Mouse (Mus musculus) heart, embryonic 10.5 days (tissue): ENCODE measurements around the gene Mrpl34. TPM values are rescaled to one million over a fixed set of nuclear protein-coding genes. Genes with fewer than 3 reads are reported as not detected.

ENCODE experiments used
- DNase-seq: peaks from one replicate; pipeline ENCODE4 v3.0.0-alpha.2; 2017; ENCODE audit warnings: low spot score
- H3K27ac ChIP-seq: fragments of 300-500 bp; sonication (generic); 2 replicates; pipeline ENCODE4 v1.5.1; 2016; ENCODE audit warnings: mild to moderate bottlenecking
- H3K27me3 ChIP-seq: fragments of 300-500 bp; sonication (generic); 2 replicates; pipeline ENCODE4 v1.6.1; 2016; ENCODE audit warnings: mild to moderate bottlenecking; ENCODE audit not compliant: poor library complexity, insufficient read depth, severe bottlenecking
- H3K36me3 ChIP-seq: fragments of 300-500 bp; sonication (generic); 2 replicates; pipeline ENCODE4 v1.6.1; 2016; ENCODE audit warnings: mild to moderate bottlenecking, moderate library complexity
- H3K4me1 ChIP-seq: fragments of 300-500 bp; sonication (generic); 2 replicates; pipeline ENCODE4 v1.6.1; 2016; ENCODE audit warnings: mild to moderate bottlenecking
- H3K4me3 ChIP-seq: fragments of 300-500 bp; sonication (generic); 2 replicates; pipeline ENCODE4 v1.5.1; 2016; ENCODE audit warnings: mild to moderate bottlenecking, moderate library complexity
- H3K9me3 ChIP-seq: fragments of 300-500 bp; sonication (generic); 2 replicates; pipeline ENCODE4 v1.6.1; 2016; ENCODE audit warnings: mild to moderate bottlenecking, moderate library complexity
- WGBS: fragments of 180-500 bp; shearing (Covaris S2); methylation state at CpG from one replicate; pipeline ENCODE4 v1.1.7; 2016; 5-methylcytosine and 5-hydroxymethylcytosine counted together
- polyA plus RNA-seq: library from polyadenylated mRNA; unstranded; fragments of >200 nt; fragmentation: Nextera tagmentation; extraction: Ambion mirVana; gene quantifications from 2 replicates; pipeline ENCODE4 v1.2.1, GENCODE M21; 2016

Gene Mrpl34
- polyA plus RNA-seq, 1 experiment from 2014 or later: 172 TPM

DNA sequence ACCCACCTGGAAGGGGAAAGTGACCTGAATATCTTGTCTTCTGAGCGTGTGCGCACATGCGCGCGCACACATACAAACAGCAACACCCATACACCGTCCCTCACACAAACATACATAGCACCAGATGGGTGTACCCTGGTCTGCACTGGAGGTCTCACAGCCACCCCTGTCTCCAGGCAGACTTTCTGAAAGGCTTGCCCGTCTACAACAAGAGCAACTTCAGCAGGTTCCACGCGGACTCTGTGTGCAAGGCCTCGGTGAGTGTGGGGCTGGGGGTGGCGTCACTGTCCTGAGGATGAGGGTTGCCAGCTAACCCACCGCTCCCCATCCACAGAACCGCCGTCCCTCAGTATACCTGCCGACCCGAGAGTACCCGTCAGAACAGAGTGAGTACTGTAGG, 7.1 kb downstream of the Mrpl34 start:
- Histone ChIP-seq H3K4me3 (no peak overlapping the region), H3K36me3 (peaks cover 53% of the 10 kb centered on the region), H3K27ac (no peak overlapping the region), H3K9me3 (no peaks in the 10 kb centered on the region), H3K27me3 (no peaks in the 10 kb centered on the region), H3K4me1 (peaks cover 33% of the 10 kb centered on the region)
- WGBS: 93% methylated on average over 17 of the region's 17 CpGs
- DNase-seq: no peak

DNA sequence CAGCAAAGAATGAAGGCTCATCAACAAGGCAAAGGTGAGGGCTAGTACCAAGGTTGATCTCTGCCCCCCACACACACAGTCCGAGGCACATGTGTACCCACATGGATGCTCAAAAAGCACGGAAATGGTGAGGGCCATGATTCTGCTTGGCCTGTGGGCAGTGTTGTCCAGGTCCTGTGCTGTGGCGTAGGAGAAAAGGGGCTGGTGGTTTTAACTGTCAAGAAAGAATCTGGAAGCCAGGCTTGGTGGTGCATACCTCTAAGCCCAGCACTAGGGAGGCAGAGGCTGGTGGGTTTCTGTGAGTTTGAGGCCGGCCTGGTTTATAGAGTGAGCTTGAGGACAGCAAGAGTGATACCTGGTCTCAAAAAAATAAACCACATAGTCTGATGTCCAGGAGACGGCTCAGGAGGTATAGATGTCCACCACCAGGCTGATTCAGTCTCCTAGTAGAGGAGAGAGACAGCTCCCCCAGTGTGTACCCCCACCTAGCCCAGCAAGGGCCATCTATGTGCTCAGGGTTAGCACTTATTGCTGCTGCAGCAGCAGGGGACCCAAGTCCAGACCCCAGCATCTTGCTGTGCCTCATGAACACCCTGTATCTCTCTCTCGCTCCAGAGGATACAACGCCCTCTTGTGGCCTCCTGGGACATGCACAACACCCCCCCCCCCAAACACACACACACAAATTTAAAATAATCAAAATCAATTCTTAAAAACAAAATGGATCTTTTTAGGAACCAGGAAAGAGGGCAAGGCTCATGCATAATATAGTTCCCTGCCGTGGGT, 8.0 kb downstream of the Mrpl34 start:
- 87% methylated on average over 8 of the region's 8 CpGs for WGBS
- Histone ChIP-seq H3K4me3 (no peak overlapping the region), H3K9me3 (no peaks in the 10 kb centered on the region), H3K27ac (no peak overlapping the region), H3K4me1 (peaks cover 41% of the 10 kb centered on the region), H3K36me3 (peaks cover 53% of the 10 kb centered on the region), H3K27me3 (0 out of 2 replicates have a peak, but pooled peaks cover 5% of the 10 kb centered on the region)
- no peak for DNase-seq

DNA sequence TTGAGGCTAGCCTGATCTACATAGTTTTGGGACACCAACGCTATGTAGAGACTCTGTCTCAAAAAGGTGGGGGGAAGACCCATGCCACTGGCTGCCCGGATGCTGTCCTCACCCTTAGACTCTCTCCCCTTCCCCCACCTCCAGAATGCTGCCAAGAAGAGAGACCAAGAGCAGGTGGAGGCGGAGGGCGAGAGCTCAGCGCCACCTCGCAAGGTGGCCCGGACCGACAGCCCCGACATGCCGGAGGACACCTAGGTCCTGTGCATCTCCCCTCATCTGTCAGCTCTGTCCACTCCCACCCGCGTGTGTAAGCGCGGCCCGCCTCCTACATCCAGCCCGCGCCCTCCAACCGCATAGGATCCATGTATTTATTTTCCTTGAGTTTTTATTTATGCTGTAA, 9.6 kb downstream of the Mrpl34 start:
- peaks cover 64% of the 10 kb centered on the region for H3K36me3 ChIP-seq
- no peak overlapping the region for H3K27ac ChIP-seq
- no peak overlapping the region for H3K4me3 ChIP-seq
- peaks cover 17% of the 10 kb centered on the region for H3K27me3 ChIP-seq
- peaks cover 40% of the 10 kb centered on the region for H3K4me1 ChIP-seq
- H3K9me3 ChIP-seq: no peaks in the 10 kb centered on the region
- WGBS: 96% methylated on average over 18 of the region's 18 CpGs
- DNase-seq: no peak

DNA sequence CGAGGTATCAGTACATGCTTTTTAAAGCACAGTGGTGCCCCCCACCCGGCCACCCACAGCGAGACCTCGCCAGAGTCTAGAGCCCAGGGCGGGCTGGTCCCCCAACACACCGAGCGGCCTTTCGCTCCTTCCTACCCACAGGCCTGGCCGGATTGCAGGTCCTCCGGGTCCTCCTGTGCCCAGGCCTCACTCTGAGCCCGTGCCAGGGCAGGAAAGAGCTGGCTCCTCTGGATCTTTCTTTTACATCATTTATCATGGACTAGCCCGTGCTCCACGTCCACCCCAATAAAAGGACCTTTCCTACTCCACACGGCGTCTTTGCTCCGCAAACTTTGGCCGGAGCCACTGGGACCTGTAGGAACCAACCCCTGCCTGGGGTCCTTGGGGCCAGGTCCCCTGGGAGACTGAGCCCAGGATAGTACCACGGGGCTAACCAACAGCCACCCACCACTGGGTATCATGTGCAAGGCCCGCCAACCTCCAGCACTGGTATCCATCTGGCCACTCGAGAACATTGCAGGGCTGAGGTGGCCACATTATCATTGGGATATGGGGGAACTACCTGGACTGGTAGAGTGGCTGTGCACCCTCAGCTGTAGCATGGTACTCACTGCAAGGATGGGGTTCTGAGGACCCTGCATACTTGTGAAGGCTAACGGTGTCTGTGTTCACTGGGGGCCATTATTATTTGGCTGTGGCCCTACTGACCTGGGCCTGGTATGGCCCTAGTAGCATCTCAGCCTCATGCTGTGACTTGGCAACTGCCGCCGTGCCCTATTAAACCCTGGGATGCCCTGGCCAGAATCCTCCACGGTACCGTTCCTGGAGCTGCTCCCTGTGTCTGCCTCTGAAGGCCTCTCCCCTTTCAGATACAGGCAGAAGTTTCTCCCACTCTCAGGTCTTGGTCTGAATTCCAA, 10.3 kb downstream of the Mrpl34 start:
- DNase-seq: no peak
- no peaks in the 10 kb centered on the region for H3K9me3 ChIP-seq
- peaks cover 33% of the 10 kb centered on the region for H3K4me1 ChIP-seq
- H3K36me3 ChIP-seq: peaks cover 64% of the 10 kb centered on the region
- H3K27me3 ChIP-seq: peaks cover 22% of the 10 kb centered on the region
- WGBS: 91% methylated on average over 25 of the region's 25 CpGs
- H3K27ac ChIP-seq: 0 out of 2 replicates have a peak overlapping the region, but pooled peaks have one; percentile 29
- H3K4me3 ChIP-seq: peak overlapping the region; percentile 74

DNA sequence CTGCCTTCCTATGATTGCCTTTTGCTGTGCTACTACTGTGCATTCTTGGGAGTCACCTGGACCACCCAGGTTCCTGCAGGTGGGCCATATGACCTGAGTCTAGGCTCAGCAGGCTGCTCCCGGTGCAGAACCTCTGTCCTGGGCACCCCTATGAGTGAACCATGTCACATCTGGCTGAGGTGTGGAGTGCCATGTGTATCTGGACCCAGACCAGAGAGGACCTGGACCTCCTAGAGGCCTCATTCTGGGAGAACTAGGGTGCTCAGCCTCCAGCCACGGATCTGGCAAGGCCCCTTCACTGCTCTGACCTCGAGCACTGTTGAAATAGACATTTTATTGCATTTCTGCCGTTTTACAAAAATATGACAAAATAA, 10.9 kb downstream of the Mrpl34 start:
- H3K36me3 ChIP-seq: peaks cover 65% of the 10 kb centered on the region
- no peaks in the 10 kb centered on the region for H3K9me3 ChIP-seq
- peak overlapping the region; percentile 90; the same call in 1 of the 2 replicates for H3K27ac ChIP-seq
- peaks cover 28% of the 10 kb centered on the region for H3K4me1 ChIP-seq
- peaks cover 29% of the 10 kb centered on the region for H3K27me3 ChIP-seq
- DNase-seq: no peak
- peak overlapping the region; percentile 74 for H3K4me3 ChIP-seq
- 26% methylated on average over 4 of the region's 4 CpGs for WGBS

DNA sequence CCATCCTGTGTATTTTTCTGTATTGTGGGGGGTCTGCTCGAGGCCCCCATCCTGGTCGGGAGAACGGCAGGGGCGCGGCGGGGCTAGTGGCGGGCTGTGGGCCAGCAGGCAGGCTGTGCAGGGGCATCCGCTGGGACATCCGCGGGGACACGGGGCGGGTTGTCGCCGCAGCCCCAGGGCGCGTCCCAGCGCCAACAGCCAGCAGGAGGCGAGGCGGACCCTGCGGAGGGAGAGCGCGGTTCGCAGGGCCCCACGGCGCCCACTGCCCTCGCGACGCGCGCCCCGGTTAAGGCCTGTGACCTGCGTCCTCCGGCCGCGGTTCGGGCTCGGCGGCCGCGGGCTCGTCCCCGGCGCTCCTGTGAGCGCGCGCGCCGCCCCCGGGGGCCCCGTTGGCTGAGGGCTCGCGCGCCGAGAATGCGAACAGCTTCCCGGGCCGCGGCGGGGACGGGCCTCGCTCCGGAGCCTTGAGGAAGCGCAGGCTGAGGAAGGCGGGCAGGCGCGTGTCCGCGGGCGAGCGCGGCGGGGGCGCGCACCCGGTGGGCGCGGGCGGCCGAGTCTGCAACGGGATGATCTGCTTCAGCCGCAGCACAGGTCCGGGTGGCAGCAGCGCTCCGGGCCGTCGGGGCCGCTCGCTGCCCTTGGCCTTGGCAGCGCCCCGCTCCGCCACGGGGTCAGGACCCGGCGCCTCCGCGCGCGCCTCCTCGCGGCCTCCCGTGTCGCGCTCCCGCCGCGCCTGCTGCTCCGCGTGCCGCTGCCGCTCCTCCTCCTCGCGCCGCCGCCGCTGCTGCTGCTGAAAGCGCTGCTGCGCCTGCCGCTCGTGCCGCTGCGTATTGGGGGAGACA, 11.6 kb downstream of the Mrpl34 start:
- Histone ChIP-seq H3K27me3 (peaks cover 35% of the 10 kb centered on the region), H3K36me3 (peaks cover 62% of the 10 kb centered on the region), H3K4me1 (peaks cover 30% of the 10 kb centered on the region), H3K9me3 (no peaks in the 10 kb centered on the region), H3K4me3 (peak overlapping the region; percentile 74), H3K27ac (peak overlapping the region; percentile 90)
- DNase-seq: no peak
- WGBS: under 1% methylated on average over 92 of the region's 121 CpGs

DNA sequence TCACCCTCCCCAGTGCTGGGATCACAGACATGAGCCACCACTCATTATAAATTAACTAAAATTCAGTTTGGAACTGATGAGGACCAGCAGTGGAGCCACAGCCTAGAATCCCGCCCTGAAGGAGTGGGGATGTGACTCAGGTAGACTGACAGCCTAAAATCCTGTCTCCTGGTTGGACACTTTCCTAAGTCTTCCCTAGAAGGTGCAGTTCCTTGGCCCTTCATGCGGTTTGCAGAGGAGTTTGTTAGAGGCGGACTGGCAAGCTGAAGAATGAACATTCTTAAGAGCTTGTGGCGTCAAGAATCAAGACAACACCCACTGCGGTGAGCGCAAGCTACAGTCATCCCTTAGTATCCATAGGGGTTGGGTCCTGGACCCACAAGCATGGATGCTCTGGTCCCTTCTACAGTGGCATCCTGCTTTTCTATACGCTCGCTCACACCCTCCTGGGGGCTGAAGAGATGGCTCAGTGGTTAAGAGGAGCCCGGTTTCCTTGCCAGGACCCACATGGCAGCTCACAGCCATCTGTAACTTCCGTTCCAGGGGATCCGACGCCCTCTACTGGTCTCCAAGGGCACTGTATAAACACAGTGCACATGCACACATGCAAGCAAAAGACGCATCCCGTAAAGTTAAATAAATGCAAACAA, 12.6 kb downstream of the Mrpl34 start:
- Histone ChIP-seq H3K36me3 (peaks cover 57% of the 10 kb centered on the region), H3K27me3 (peaks cover 45% of the 10 kb centered on the region), H3K27ac (peak overlapping the region; percentile 90; the same call in 1 of the 2 replicates), H3K4me1 (peaks cover 30% of the 10 kb centered on the region), H3K9me3 (no peaks in the 10 kb centered on the region), H3K4me3 (peak overlapping the region; percentile 74)
- no peak for DNase-seq
- 37% methylated on average over 14 of the region's 14 CpGs for WGBS

DNA sequence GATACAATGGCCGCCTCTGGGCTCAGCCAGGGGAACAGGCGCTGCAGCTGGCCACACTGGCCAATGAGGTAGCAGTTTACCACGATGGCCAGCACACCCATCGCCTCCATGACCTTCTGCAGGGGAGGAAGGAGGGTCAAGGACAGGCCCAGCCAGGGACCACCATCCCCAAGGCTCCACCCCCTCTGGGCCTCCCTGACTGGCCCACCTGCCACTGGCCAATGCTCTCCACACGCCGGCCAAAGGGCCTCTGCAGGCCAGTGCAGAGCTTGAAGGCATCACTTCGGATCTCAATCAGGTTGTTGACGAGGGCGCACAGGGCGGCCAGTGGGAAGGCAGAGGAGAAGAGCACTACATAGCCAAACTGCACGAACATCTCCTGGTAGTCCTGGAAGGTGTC, 14.2 kb downstream of the Mrpl34 start:
- Histone ChIP-seq H3K27me3 (peaks cover 57% of the 10 kb centered on the region), H3K9me3 (no peaks in the 10 kb centered on the region), H3K36me3 (peaks cover 42% of the 10 kb centered on the region), H3K4me1 (peaks cover 30% of the 10 kb centered on the region), H3K4me3 (no peak overlapping the region), H3K27ac (no peak overlapping the region)
- 83% methylated on average over 11 of the region's 11 CpGs for WGBS
- no peak for DNase-seq

DNA sequence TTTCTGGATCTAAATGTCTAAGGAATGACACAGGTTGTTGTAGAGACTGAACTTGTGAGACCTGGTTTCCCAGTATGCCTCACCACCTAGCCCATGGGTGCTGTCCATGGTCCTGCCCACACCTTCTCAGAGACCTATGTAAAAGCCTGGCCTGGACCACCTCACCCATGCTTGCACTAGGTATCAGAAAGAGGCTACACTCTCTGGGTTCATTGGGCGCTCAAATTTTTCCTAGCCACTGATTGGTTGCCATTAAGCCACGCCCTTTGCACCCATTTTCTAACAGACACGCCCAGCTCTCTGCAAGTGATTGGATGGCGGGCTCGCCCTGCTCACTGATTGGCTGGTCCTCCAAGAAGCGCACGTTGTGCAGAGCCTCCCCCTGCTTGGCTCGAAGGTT, 19.2 kb downstream of the Mrpl34 start:
- Histone ChIP-seq H3K27me3 (peaks cover 54% of the 10 kb centered on the region), H3K36me3 (peaks cover 18% of the 10 kb centered on the region), H3K9me3 (no peaks in the 10 kb centered on the region), H3K4me3 (no peak overlapping the region), H3K27ac (no peak overlapping the region), H3K4me1 (peaks cover 30% of the 10 kb centered on the region)
- DNase-seq: no peak
- 35% methylated on average over 8 of the region's 8 CpGs for WGBS

DNA sequence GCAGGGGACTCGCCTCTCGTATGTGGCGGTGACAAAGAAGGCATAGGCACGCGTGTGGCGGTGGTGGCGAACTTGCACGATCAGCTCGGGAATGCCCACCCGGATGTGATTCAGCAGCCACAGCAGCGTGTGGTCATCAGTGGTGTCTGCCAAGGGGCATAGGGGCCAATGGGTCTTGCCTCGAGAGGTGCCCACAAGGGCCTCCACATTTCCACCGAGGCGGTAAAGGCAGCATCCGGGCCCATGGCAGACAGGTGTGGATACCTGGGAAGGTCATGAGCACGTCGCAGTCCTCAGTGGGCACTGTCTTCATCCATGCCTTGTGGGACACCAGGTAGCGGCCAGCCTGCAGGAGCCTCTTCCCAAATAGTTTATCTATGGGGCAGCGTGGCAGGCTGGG, 20.0 kb downstream of the Mrpl34 start:
- Histone ChIP-seq H3K4me3 (peak overlapping the region; percentile 75; the same call in 1 of the 2 replicates), H3K27ac (no peak overlapping the region), H3K9me3 (no peaks in the 10 kb centered on the region), H3K27me3 (peaks cover 48% of the 10 kb centered on the region), H3K4me1 (peaks cover 38% of the 10 kb centered on the region), H3K36me3 (peaks cover 14% of the 10 kb centered on the region)
- WGBS: 85% methylated on average over 19 of the region's 19 CpGs
- no peak for DNase-seq

DNA sequence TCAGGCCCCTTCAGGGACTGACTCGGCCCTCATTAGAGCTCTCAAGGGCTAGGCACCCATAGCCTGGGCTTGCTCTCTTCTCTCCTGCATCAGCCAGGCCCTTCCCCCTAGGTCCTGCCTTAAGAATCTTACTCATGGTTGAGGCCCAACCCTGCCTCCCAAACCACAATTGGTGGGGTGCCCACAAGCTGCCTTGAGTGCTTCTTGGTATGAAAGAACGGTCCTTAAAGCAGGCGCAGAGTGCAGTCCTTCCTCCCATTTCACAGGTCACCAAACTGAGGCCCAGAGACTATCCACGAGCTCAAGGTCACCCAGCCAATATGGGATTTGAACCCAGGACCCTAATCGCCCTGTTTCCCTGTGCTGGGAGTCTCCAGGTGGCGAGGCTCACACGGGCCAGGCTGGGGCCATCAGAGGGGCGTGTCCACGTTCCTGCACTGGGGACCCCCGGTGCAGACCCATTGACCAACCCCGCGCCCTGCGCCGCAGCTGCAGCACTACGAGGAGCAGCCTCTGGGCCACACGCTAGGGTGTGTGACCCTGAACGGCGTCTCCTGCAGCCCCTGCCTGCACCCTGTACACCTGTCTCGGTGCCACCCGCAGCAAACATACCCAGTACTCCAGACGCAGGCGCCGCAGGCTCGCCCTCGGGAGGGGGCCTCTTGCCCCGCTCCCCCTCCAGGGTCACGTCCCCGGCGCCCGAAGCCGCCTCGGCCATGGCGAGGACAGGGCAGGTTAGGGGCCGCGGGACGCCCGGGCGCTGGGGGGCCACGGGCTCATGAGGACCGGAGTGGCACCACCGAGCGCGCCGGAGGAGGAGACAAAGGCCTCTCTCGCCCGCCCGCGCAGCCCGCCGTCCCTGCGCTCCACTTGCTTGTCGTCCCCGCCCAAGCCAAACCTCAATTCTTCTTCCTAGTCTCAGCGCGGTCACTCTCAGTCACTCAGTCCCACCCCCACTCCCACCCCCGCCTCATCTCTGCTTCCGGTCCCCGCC, 20.7 kb downstream of the Mrpl34 start, which contains the start of gene Ano8:
Gene Ano8 (minus strand): TSS at position 822 of the 994 bp plus-strand sequence.
- Histone ChIP-seq H3K27me3 (peaks cover 41% of the 10 kb centered on the region), H3K4me3 (peak within 1 kb of the TSS; percentile 75), H3K36me3 (peaks cover 20% of the 10 kb centered on the region), H3K27ac (peak within 1 kb of the TSS; percentile 92), H3K4me1 (peaks cover 43% of the 10 kb centered on the region), H3K9me3 (no peaks in the 10 kb centered on the region)
- DNase-seq: peak; percentile 94
- 5% methylated on average over 58 of the region's 58 CpGs for WGBS
